Mouse (Mus musculus) Patski (cell line): Measurements from ENCODE around the gene Lrrtm1. TPM values are rescaled to one million over a fixed set of nuclear protein-coding genes. Genes with fewer than 3 reads are reported as not detected.

Experiments used
- ATAC-seq: fragments of 100-300 bp; one replicate; pipeline ENCODE4 v1.8.0; 2021
- CTCF ChIA-PET: fragments of 350-600 bp; sonication (Branson Sonifier 250); formaldehyde crosslinking; loops from one replicate; lab custom pipeline; 2022; ENCODE audit warnings: inconsistent platforms; lab: Charles Lee
- POLR2A ChIA-PET: fragments of 350-600 bp; sonication (Branson Sonifier 250); formaldehyde crosslinking; loops from one replicate; lab custom pipeline; 2022; ENCODE audit warnings: antibody characterized with exemption, inconsistent platforms; lab: Charles Lee
- DNase-seq: peaks from one replicate; pipeline ENCODE4 v3.0.0-alpha.2; 2011; ENCODE audit warnings: low read depth, low spot score
- H3K27me3 ChIP-seq: fragments of 371-371 bp; one replicate; pipeline ENCODE4 v1.5.1; 2021
- CTCF ChIP-seq: fragments of 100-300 bp; IDR thresholded peaks from one replicate; pipeline ENCODE4 v1.5.1; 2021
- in situ Hi-C: fragments of 300-500 bp; cut with MboI; formaldehyde crosslinking; loops from 3 replicates; pipeline ENCODE4 v1.11.1; 2018; ENCODE audit warnings: low pct_unique_long_range_greater_than_20kb, mixed read lengths
- polyA plus RNA-seq: library from polyadenylated mRNA; unstranded; gene quantifications from one replicate; pipeline ENCODE4 v1.2.3, GENCODE M21; 2021

Lrrtm1 gene
- polyA plus RNA-seq, 1 experiment from 2014 or later = 0.18 TPM

GRCm38 (mm10) chr6:77306796-77307195 is 64.3 kb downstream of the Lrrtm1 start:
- in situ Hi-C loops = no loop called here
- POLR2A ChIA-PET = no interaction called here
- TF ChIP-seq CTCF = no peak
- no peak for ATAC-seq
- no peak for DNase-seq
- CTCF ChIA-PET = no interaction called here
- H3K27me3 ChIP-seq = no peaks in the 10 kb centered on the region
